Mouse (Mus musculus) layer of hippocampus, adult 9-10 months (tissue): Measurements from ENCODE around the gene Gm5861.
"Not testable (repeated sequence)": the region's sequence is repeated elsewhere in the genome, so short reads cannot be mapped to it uniquely, and the experiment has no call there.

Source experiments
- DNase-seq: peaks from one replicate; pipeline ENCODE4 v3.0.0; 2022; ENCODE audit warnings: low spot score

Gene Gm5861

DNA sequence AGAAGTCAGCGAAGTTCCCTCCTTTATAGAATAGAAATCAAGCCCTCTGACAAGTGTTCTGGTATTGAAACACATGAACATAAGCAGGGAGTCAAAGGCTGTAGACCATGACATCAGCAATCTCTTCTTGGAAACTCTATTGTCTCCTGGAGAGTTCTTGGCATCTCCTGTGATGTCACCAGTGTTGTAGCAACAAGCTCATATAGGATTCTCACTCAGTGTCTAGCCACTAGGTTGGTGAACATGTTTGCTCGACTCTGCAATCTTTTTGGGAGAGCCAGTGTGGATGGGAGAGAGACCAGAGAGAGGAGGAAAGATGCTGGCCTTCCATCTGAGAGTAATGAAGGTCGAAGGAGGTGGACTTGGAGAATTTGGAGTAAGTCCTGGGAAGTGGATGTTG, at the start of gene Gm5861:
TSS of gene Gm5861 (plus strand) at position 301 of the 400 bp plus-strand sequence.
- not testable (repeated sequence) for DNase-seq

DNA sequence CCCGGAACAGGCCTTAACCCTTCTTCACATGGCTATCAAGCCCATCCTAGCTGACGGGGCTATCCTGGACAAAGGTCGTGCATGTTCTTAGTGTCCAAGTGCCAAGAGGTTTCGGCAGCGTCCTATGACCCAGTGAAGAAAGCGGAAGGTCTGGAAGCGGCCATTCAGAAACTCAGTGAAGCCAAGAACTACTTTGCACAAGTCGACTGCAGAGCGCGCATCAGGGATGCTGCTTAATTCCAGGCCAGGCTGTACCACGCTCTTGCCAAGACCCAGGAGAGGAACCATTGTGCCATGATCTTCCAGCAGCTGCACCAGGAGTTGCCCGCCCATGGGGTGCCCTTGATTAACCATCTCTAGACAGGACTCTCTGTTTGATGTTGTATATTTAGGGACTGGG, 44.8 kb upstream of the Gm5861 start:
- DNase-seq: not testable (repeated sequence)
